Mouse (Mus musculus) ES-E14 (cell line): ENCODE results near the gene Sec14l4.

Experiments
- CHD2 ChIP-seq: IDR thresholded peaks from 2 replicates; pipeline ENCODE4 v1.6.1; 2014; ENCODE audit warnings: mild to moderate bottlenecking, low read depth, low read length, inconsistent platforms
- HCFC1 ChIP-seq: IDR thresholded peaks from 2 replicates; pipeline ENCODE4 v1.6.1; 2012; ENCODE audit warnings: low read length, inconsistent platforms, borderline replicate concordance; ENCODE audit not compliant: insufficient read depth

DNA sequence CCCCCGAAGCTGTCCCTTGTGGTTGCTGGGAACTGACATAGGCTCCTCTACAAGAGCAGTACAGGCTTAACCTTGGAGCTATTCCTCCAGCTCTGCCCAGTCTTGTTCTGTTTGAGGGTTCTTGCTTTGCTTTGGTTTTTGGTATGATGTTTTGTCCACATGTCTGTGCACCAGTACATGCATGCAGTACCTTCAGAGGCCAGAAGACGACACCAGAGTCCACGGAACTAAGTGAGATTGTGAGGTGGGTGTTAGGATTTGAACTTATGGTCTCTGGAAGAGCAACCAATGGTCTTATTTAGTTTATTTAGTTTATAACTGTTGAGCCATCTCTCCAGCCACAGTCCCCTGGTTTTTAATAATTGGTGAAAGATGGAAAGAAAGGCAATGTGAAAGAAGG, 24.8 kb upstream of the Sec14l4 start:
- TF ChIP-seq CHD2 (no peak), HCFC1 (no peak)
